Mouse (Mus musculus) heart, postnatal 0 days (tissue): ENCODE data around the gene Ikzf2.

Source experiments
- CTCF ChIP-seq: IDR thresholded peaks from 2 replicates; pipeline ENCODE4 v1.5.1; 2016; ENCODE audit warnings: antibody characterized with exemption, control low read depth, low read depth
- EP300 ChIP-seq: IDR thresholded peaks from 2 replicates; pipeline ENCODE4 v1.6.1; 2016; ENCODE audit warnings: antibody characterized with exemption, low read depth

- no peak for TF ChIP-seq CTCF
- TF ChIP-seq EP300: no peak
These were observed 173.3 kb downstream of the Ikzf2 start for GRCm38 (mm10) chr1:69513595-69514250.
